Mouse (Mus musculus) hindbrain, embryonic 10.5 days (tissue): ENCODE results near the gene Hectd4. TPM values are rescaled to one million over a fixed set of nuclear protein-coding genes. Genes with fewer than 3 reads are reported as not detected.
A peak's percentile ranks its signal among the peaks of the same experiment; 100 is the strongest.
"Not testable (repeated sequence)": the region's sequence is repeated elsewhere in the genome, so short reads cannot be mapped to it uniquely, and the experiment has no call there.

Source experiments
- DNase-seq: peaks from one replicate; pipeline ENCODE4 v3.0.0-alpha.2; 2017; ENCODE audit warnings: low spot score
- H3K27ac ChIP-seq: fragments of 300-500 bp; sonication (generic); 2 replicates; pipeline ENCODE4 v1.5.1; 2016; ENCODE audit warnings: mild to moderate bottlenecking, moderate library complexity
- H3K27me3 ChIP-seq: fragments of 300-500 bp; sonication (generic); 2 replicates; pipeline ENCODE4 v1.6.1; 2016; ENCODE audit warnings: mild to moderate bottlenecking; ENCODE audit not compliant: poor library complexity, insufficient read depth, severe bottlenecking
- H3K36me3 ChIP-seq: fragments of 300-500 bp; sonication (generic); 2 replicates; pipeline ENCODE4 v1.6.1; 2016; ENCODE audit warnings: mild to moderate bottlenecking, moderate library complexity
- H3K4me1 ChIP-seq: fragments of 300-500 bp; sonication (generic); replicated peaks from 2 replicates; pipeline ENCODE4 v1.6.1; 2016; ENCODE audit warnings: mild to moderate bottlenecking
- H3K4me3 ChIP-seq: fragments of 300-500 bp; sonication (generic); 2 replicates; pipeline ENCODE4 v1.5.1; 2016; ENCODE audit warnings: mild to moderate bottlenecking, moderate library complexity
- H3K9me3 ChIP-seq: fragments of 300-500 bp; sonication (generic); 2 replicates; pipeline ENCODE4 v1.6.1; 2016; ENCODE audit warnings: mild to moderate bottlenecking, moderate library complexity
- WGBS: fragments of 180-500 bp; shearing (Covaris S2); methylation state at CpG from one replicate; pipeline ENCODE4 v1.1.7; 2016; 5-methylcytosine and 5-hydroxymethylcytosine counted together
- polyA plus RNA-seq: library from polyadenylated mRNA; unstranded; fragments of >200 nt; fragmentation: Nextera tagmentation; extraction: Ambion mirVana; gene quantifications from 2 replicates; pipeline ENCODE4 v1.2.1, GENCODE M21; 2016

Gene Hectd4
- polyA plus RNA-seq, 1 experiment from 2014 or later, result 6.6 TPM

GRCm38 (mm10) chr5:121329333-121330058 lies 109.5 kb downstream of the Hectd4 start:
- WGBS, result 86% methylated on average over 11 of the region's 11 CpGs
- H3K4me1 ChIP-seq, result no peaks in the 10 kb centered on the region; the same call in 1 of the 2 replicates
- peak overlapping the region; percentile 33 for H3K4me3 ChIP-seq
- H3K27me3 ChIP-seq, result no peaks in the 10 kb centered on the region
- H3K36me3 ChIP-seq, result peaks cover 92% of the 10 kb centered on the region
- no peaks in the 10 kb centered on the region for H3K9me3 ChIP-seq
- DNase-seq, result no peak
- 0 out of 2 replicates have a peak overlapping the region, but pooled peaks have one; percentile 17 for H3K27ac ChIP-seq

- H3K4me1 ChIP-seq, H3K9me3 ChIP-seq, H3K27me3 ChIP-seq: not testable (repeated sequence)
- DNase-seq, result peak; percentile 7
- Histone ChIP-seq H3K4me3 (peak overlapping the region; percentile 33), H3K36me3 (peaks cover 92% of the 10 kb centered on the region), H3K27ac (peak overlapping the region; percentile 80)
- WGBS, result 71% methylated on average over 16 of the region's 19 CpGs
Measured at GRCm38 (mm10) chr5:121330154-121330816, 110.3 kb downstream of the Hectd4 start.

DNA sequence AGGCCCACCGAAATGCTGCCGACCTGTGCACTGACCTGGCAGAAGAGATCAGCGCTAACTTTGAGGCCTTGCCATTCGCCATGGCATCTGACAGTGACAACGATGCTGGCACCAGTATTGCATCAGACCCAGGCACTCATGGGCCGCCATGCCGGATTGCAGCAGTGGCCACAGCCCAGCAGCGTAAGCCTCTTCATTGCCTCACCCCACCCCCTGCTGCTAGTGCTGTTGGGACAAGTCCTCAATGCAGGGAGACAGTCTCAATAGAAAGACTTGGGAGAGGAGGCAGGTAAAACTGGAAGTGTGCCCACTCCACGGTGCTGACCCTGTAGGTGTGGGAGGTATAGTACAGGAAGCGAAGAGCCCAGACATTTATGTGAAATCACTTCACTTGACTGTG lies 111.7 kb downstream of the Hectd4 start:
- Histone ChIP-seq H3K27me3 (no peaks in the 10 kb centered on the region), H3K4me1 (no peaks in the 10 kb centered on the region), H3K27ac (no peak overlapping the region), H3K4me3 (no peak overlapping the region), H3K9me3 (no peaks in the 10 kb centered on the region), H3K36me3 (peaks cover 92% of the 10 kb centered on the region)
- no peak for DNase-seq
- 95% methylated on average over 10 of the region's 10 CpGs for WGBS

DNA sequence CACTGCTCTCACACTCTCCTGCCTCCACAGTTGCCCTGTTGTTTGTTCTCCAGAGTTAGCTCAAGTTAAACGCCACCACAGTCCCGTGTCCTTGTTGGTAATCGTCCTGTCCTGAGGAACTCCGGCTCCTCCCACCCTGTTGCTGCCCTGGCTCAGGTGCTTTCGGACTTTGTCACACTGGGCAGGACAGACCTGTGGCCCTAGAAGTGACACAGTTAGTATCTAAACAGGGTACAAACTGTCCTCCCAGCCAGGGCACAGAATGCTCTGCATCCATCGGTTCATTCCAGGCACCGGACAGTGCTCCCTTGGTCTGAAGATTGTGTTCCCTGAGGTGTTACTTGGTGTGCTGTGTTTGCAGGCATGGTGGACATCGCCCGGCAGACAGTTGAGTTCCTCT lies 114.0 kb downstream of the Hectd4 start:
- peaks cover 95% of the 10 kb centered on the region for H3K36me3 ChIP-seq
- H3K4me1 ChIP-seq, result no peaks in the 10 kb centered on the region
- no peak for DNase-seq
- no peak overlapping the region for H3K27ac ChIP-seq
- no peak overlapping the region for H3K4me3 ChIP-seq
- WGBS, result 93% methylated on average over 9 of the region's 9 CpGs
- no peaks in the 10 kb centered on the region for H3K9me3 ChIP-seq
- no peaks in the 10 kb centered on the region for H3K27me3 ChIP-seq

GRCm38 (mm10) chr5:121334454-121334853 lies 114.4 kb downstream of the Hectd4 start:
- no peak overlapping the region for H3K4me3 ChIP-seq
- DNase-seq, result no peak
- WGBS, result 86% methylated on average over 5 of the region's 5 CpGs
- no peaks in the 10 kb centered on the region for H3K9me3 ChIP-seq
- H3K4me1 ChIP-seq, result no peaks in the 10 kb centered on the region
- H3K27me3 ChIP-seq, result no peaks in the 10 kb centered on the region
- H3K27ac ChIP-seq, result no peak overlapping the region
- H3K36me3 ChIP-seq, result peaks cover 95% of the 10 kb centered on the region

DNA sequence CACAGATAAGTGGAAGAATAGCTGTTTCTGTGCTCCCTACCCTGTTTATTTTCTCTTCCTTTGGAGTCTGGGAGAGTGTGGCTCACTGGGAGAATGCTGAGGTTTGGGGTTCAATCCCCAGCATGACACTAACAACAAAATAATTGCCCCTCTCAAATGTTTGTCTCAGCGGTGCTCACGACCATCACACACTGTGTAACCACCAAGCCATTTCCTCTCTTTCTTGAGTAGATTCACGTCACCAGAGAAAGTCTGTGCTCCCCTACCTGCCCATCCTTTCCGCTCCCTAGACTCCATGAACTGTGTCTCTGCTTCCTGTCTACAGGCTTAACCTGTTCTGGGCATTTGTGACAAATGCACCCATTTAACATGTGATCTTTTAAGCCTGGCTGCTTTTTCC lies 115.4 kb downstream of the Hectd4 start:
- Histone ChIP-seq H3K9me3 (no peaks in the 10 kb centered on the region), H3K36me3 (peaks cover 98% of the 10 kb centered on the region), H3K27me3 (no peaks in the 10 kb centered on the region), H3K4me3 (no peak overlapping the region), H3K27ac (no peak overlapping the region), H3K4me1 (peaks cover 2% of the 10 kb centered on the region; the same call in 1 of the 2 replicates)
- 88% methylated on average over 4 of the region's 4 CpGs for WGBS
- no peak for DNase-seq

DNA sequence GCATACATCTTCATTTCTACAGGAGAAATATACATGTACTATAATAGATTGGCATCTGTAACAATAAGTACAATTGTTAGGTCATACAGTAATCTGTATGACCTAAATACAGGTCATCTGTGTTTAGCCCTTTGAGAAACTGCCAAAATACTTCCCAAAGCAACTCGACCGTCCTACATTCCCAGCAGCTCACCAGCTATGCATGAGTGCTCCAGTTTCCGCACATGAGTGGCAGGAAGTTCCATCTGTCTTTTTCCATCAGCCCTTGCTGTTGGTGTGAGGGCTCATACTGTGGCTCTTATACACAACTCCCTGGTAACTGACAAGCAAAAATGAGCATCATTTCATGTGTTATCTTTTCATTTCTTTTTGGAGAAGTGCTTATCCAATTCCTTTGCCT lies 116.0 kb downstream of the Hectd4 start:
- H3K9me3 ChIP-seq, result no peaks in the 10 kb centered on the region
- peaks cover 96% of the 10 kb centered on the region for H3K36me3 ChIP-seq
- no peak overlapping the region for H3K27ac ChIP-seq
- H3K4me1 ChIP-seq, result peaks cover 7% of the 10 kb centered on the region
- no peak overlapping the region for H3K4me3 ChIP-seq
- DNase-seq, result no peak
- no peaks in the 10 kb centered on the region for H3K27me3 ChIP-seq
- 78% methylated on average over 3 of the region's 3 CpGs for WGBS

DNA sequence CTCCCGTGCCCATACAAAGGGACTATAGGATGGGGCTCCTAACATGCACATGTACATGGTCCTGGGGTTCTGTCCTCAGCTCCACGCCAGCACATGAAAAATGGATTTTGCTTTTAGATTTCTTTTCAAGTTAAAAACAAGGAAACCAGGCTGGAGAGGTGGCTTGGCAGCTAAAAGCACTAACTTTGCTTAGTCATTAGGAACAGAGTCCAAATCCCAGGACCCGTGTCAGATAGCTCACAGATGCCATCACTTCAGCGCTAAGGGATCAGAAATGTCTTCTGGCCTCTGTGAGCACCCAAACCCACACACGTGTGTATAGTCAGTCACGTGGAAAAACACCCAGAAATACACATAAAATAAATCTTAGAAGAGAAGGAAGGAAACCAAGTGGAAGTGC lies 116.8 kb downstream of the Hectd4 start:
- 94% methylated on average over 6 of the region's 6 CpGs for WGBS
- no peaks in the 10 kb centered on the region for H3K9me3 ChIP-seq

DNA sequence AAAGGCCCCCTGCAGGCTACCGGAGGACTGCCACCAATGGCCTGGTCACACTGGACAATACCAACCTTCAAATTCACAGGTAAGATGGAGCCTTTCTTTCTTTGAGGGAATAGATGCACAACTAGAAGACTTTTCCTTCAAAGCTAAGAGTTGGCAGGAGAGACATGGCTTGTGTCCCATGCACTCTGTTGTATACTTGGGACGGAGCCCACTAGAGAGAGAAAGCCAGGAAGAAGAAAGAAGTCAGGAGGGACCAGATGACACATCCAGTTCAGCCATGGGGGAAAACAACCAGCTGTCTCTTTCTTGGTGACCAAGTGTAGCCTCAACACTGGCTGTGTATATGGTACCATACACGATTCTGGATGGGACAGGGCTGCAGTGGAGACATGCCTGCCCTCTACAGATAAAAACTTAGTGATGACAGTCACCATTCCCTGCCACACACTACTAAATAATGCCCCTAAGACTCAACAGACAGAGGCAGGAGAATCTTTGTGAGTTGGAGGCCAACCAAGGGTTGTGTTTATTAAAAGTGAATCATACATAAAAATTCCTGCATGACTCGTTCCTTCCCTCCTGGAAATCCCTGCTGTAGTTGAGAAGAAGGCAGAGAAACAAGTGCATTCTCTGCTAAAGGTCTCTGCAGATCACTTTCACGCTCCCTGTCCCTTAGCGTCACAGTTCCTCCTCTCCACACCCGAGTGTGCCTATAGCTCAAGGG lies 119.7 kb downstream of the Hectd4 start:
- DNase-seq, result no peak
- Histone ChIP-seq H3K27me3 (no peaks in the 10 kb centered on the region), H3K4me3 (no peak overlapping the region), H3K4me1 (peaks cover 12% of the 10 kb centered on the region), H3K36me3 (peaks cover 94% of the 10 kb centered on the region), H3K9me3 (no peaks in the 10 kb centered on the region), H3K27ac (no peak overlapping the region)
- 91% methylated on average over 7 of the region's 7 CpGs for WGBS

More for the DNA sequence above, 116.8 kb downstream of the Hectd4 start:
- Histone ChIP-seq H3K27ac (no peak overlapping the region), H3K27me3 (no peaks in the 10 kb centered on the region), H3K36me3 (peaks cover 94% of the 10 kb centered on the region), H3K4me1 (peaks cover 9% of the 10 kb centered on the region), H3K4me3 (no peak overlapping the region)
- no peak for DNase-seq

- H3K27me3 ChIP-seq, result no peaks in the 10 kb centered on the region
- peak; percentile 34 for DNase-seq
- H3K4me1 ChIP-seq, result peaks cover 12% of the 10 kb centered on the region
- no peak overlapping the region for H3K4me3 ChIP-seq
- 44% methylated on average over 7 of the region's 7 CpGs for WGBS
- H3K27ac ChIP-seq, result no peak overlapping the region
- H3K36me3 ChIP-seq, result peaks cover 94% of the 10 kb centered on the region
- H3K9me3 ChIP-seq, result no peaks in the 10 kb centered on the region
Measured at GRCm38 (mm10) chr5:121340965-121341473, 121.0 kb downstream of the Hectd4 start.

GRCm38 (mm10) chr5:121342490-121342889 lies 122.5 kb downstream of the Hectd4 start:
- WGBS, result 93% methylated on average over 11 of the region's 11 CpGs
- H3K36me3 ChIP-seq, result peaks cover 91% of the 10 kb centered on the region
- peaks cover 12% of the 10 kb centered on the region for H3K4me1 ChIP-seq

DNA sequence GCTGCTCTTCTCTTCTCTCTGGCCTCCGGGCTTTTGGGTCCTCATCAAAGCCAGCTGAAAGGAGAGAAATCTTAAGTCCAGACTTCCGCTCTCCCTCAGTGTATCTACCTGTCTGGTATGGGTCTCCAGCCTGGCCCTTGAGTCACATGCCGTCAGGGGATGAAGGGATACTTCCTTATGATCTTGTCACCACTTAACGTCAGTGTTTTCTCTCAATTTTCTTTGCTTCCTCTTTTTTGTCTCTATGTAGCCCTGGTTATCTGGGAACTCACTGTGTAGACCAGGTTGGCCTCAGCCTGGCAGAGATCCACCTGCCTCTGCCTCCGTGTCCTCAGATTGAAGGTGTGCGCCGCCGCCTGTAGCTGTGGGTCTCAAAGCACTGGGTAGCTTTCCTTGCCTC lies 124.0 kb downstream of the Hectd4 start:
- peaks cover 90% of the 10 kb centered on the region for H3K36me3 ChIP-seq
- no peak overlapping the region for H3K4me3 ChIP-seq

More at GRCm38 (mm10) chr5:121342490-121342889, 122.5 kb downstream of the Hectd4 start:
- no peaks in the 10 kb centered on the region for H3K9me3 ChIP-seq
- no peak overlapping the region for H3K27ac ChIP-seq
- no peak for DNase-seq
- H3K27me3 ChIP-seq, result no peaks in the 10 kb centered on the region
- no peak overlapping the region for H3K4me3 ChIP-seq

DNA sequence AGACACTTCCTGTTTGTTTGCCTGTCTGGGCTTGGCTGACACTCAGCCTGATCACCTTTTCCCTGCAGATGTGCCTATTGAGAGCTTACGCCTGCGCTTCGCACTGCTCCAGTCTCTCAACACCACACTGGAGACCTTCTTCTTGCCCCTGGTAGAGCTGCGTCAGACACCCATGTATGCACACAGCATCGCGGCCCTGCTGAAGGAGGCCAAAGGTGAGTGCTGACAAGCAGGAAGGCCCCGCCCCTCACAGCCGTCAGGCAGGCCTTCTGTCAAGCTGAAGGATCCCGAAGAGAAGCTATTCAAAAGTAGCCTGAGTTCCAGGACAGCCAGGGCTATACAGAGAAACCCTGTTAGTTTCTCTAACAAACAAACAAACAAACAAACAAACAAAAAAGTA lies 139.2 kb downstream of the Hectd4 start:
- Histone ChIP-seq H3K36me3 (peaks cover 99% of the 10 kb centered on the region), H3K4me3 (no peak overlapping the region), H3K27ac (no peak overlapping the region), H3K27me3 (no peaks in the 10 kb centered on the region), H3K4me1 (no peaks in the 10 kb centered on the region), H3K9me3 (no peaks in the 10 kb centered on the region)
- 79% methylated on average over 9 of the region's 9 CpGs for WGBS
- no peak for DNase-seq

More for the DNA sequence above, 124.0 kb downstream of the Hectd4 start:
- Histone ChIP-seq H3K9me3 (no peaks in the 10 kb centered on the region), H3K27me3 (no peaks in the 10 kb centered on the region), H3K27ac (no peak overlapping the region), H3K4me1 (peaks cover 12% of the 10 kb centered on the region)
- 93% methylated on average over 8 of the region's 8 CpGs for WGBS
- no peak for DNase-seq
